Mouse (Mus musculus): ENCODE results near the gene Srsf3. TPM values are rescaled to one million over a fixed set of nuclear protein-coding genes. Genes with fewer than 3 reads are reported as not detected.

The Srsf3 gene
- total and polyA plus RNA-seq, 3 experiments = 171 to 687 (median 380) TPM

DNA sequence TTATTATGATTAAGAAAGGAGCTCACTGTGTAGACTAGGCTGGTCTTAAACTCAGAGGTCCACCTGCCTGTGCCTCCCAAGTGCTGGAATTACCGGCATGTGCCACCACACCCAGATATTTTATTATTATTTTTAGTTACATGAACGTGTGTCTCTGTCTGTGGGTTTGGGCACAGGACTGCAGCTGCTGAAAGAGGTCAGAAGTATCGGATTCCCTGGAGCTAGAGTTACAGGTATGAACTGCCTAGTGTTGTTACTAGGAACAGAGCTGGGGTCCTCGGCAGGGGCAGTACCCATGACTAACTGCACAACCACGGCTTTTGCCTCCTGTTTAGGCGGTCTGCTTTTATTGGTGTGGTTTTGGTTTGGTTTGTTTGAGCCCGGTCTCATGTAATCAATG is 23.8 kb downstream of the Srsf3 start:
- Histone ChIP-seq H3K9ac (ENCODE audit: insufficient read depth, low read depth) (no peak overlapping the region), H3K27ac (ENCODE audit: insufficient read depth, low read depth) (no peak overlapping the region), H3K4me2 (ENCODE audit: insufficient read depth, low read depth, poor library complexity, severe bottlenecking) (peak overlapping the region; percentile 7; the same call in 1 of the 2 replicates), H3K4me1 (ENCODE audit: control insufficient read depth in 1 of 2, insufficient read depth in 2 of 2) (peaks cover 9 to 35% of the 10 kb centered on the region in 2 experiments), H3K4me3 (replicated peaks in 1 of 3; ENCODE audit: low read depth in 2 of 3, low read length in 2 of 3, poor library complexity in 1 of 3) (no peak overlapping the region), H3K36me3 (replicated peaks in 1 of 2; ENCODE audit: control insufficient read depth in 1 of 2, insufficient read depth in 1 of 2, low read length in 1 of 2) (peaks cover 0 to 46% of the 10 kb centered on the region in 2 experiments), H3K27me3 (replicated peaks) (no peaks in the 10 kb centered on the region), H3K79me2 (replicated peaks; ENCODE audit: control insufficient read depth, extremely low read depth, insufficient read depth, poor library complexity, severe bottlenecking) (no peaks in the 10 kb centered on the region), H3K9me3 (replicated peaks; ENCODE audit: low read length) (no peaks in the 10 kb centered on the region)
- in situ Hi-C loops (cut with MboI; ENCODE audit: low pct_ligation_motif_present, low pct_unique_long_range_greater_than_20kb, low sequenced_read_pairs) (no loop called here), dilution Hi-C loops (cut with MboI; ENCODE audit: extremely low pct_ligation_motif_present, extremely low pct_unique_long_range_greater_than_20kb, low sequenced_read_pairs) (no loop called here)
- peak; percentile 51; the same call in 1 of the 2 replicates for TF ChIP-seq BHLHE40 (IDR thresholded peaks at IDR 0.05; ENCODE audit: low read depth, low read length)
- TF ChIP-seq USF2 (conservative IDR thresholded peaks at IDR 0.05; ENCODE audit: low read depth, low read length) = no peak
- no peak for DNase-seq (ENCODE audit: extremely low read depth)

DNA sequence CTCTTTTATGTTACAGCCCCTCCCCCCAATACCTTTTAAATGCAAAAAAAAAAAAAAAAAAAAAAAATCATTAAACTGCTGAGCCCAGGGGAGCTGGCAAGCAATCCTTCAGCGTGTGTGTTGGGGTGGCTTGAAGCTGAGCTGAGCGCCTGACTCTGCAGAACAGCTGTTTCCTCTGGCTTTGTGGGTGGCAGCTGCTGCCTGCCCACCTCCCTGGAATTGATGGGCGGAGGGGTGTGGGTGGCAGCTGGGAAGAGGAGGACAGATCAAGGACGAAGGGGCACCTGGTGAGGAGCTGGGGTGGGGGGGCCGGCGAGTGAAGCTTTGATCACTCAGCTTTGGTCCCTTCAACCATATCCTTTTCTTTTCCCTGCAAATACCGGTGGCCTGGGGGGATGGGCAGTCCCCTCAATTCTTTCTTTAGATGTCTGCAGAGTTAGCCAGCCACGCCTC is 24.3 kb downstream of the Srsf3 start:
- H3K4me3 ChIP-seq (replicated peaks in 1 of 3; ENCODE audit: low read depth in 2 of 3, low read length in 2 of 3, poor library complexity in 1 of 3) = no peak overlapping the region
- DNase-seq (ENCODE audit: extremely low read depth) = no peak
- no peaks in the 10 kb centered on the region for H3K27me3 ChIP-seq (replicated peaks)
- H3K4me2 ChIP-seq (ENCODE audit: insufficient read depth, low read depth, poor library complexity, severe bottlenecking) = peak overlapping the region; percentile 7; the same call in 1 of the 2 replicates
- H3K4me1 ChIP-seq (ENCODE audit: control insufficient read depth in 1 of 2, insufficient read depth in 2 of 2) = peaks cover 12 to 40% of the 10 kb centered on the region in 2 experiments
- H3K27ac ChIP-seq (ENCODE audit: insufficient read depth, low read depth) = no peak overlapping the region
- no peak overlapping the region for H3K9ac ChIP-seq (ENCODE audit: insufficient read depth, low read depth)
- TF ChIP-seq NELFE (IDR thresholded peaks at IDR 0.05; ENCODE audit: low read depth, low read length) (no peak), PAX5 (IDR thresholded peaks at IDR 0.05; ENCODE audit: low read length) (no peak), ZNF384 (IDR thresholded peaks at IDR 0.05; ENCODE audit: low read depth, low read length) (peak; percentile 84), TCF12 (IDR thresholded peaks at IDR 0.05; ENCODE audit: low read depth, low read length) (no peak), ZKSCAN1 (IDR thresholded peaks at IDR 0.05; ENCODE audit: borderline replicate concordance, low read depth, low read length) (no peak)
- no peaks in the 10 kb centered on the region for H3K79me2 ChIP-seq (replicated peaks; ENCODE audit: control insufficient read depth, extremely low read depth, insufficient read depth, poor library complexity, severe bottlenecking)
- H3K36me3 ChIP-seq (replicated peaks in 1 of 2; ENCODE audit: control insufficient read depth in 1 of 2, insufficient read depth in 1 of 2, low read length in 1 of 2) = peaks cover 0 to 42% of the 10 kb centered on the region in 2 experiments
- H3K9me3 ChIP-seq (replicated peaks; ENCODE audit: low read length) = no peaks in the 10 kb centered on the region
- dilution Hi-C loops (cut with MboI; ENCODE audit: extremely low pct_ligation_motif_present, extremely low pct_unique_long_range_greater_than_20kb, low sequenced_read_pairs) (no loop called here), in situ Hi-C loops (cut with MboI; ENCODE audit: low pct_ligation_motif_present, low pct_unique_long_range_greater_than_20kb, low sequenced_read_pairs) (no loop called here)

DNA sequence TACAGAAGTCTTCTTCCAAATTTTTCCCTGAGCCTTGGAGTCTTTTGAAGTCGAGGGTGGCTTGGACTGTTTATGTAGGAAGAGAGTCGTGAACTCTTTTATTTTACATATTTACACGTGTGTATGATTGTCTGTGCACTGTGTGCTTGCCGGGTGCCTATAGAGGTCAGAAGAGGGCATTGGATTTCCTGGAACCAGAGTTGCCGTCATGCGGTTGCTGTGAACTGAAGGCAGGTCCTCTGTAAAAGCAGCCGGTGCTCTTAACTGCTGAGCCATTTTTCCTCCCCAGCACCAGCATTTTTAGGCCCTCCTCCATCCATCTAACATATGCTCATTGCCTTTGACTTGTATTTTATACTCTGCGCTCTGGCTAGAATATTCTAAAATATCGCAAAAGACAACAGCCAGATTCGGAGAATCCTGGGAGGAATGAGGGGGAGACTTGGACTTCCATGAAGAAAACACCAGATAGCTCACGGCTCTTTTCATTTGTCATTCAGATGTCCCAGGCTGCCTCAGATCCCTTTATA is 25.0 kb downstream of the Srsf3 start:
- Histone ChIP-seq H3K36me3 (replicated peaks in 1 of 2; ENCODE audit: control insufficient read depth in 1 of 2, insufficient read depth in 1 of 2, low read length in 1 of 2) (peaks cover 0 to 37% of the 10 kb centered on the region in 2 experiments), H3K9ac (ENCODE audit: insufficient read depth, low read depth) (no peak overlapping the region), H3K4me1 (ENCODE audit: control insufficient read depth in 1 of 2, insufficient read depth in 2 of 2) (peaks cover 18 to 47% of the 10 kb centered on the region in 2 experiments), H3K4me3 (replicated peaks in 1 of 3; ENCODE audit: low read depth in 2 of 3, low read length in 2 of 3, poor library complexity in 1 of 3) (no peak overlapping the region), H3K27ac (ENCODE audit: insufficient read depth, low read depth) (no peak overlapping the region), H3K4me2 (ENCODE audit: insufficient read depth, low read depth, poor library complexity, severe bottlenecking) (no peak overlapping the region), H3K9me3 (replicated peaks; ENCODE audit: low read length) (no peaks in the 10 kb centered on the region), H3K27me3 (replicated peaks) (no peaks in the 10 kb centered on the region), H3K79me2 (replicated peaks; ENCODE audit: control insufficient read depth, extremely low read depth, insufficient read depth, poor library complexity, severe bottlenecking) (no peaks in the 10 kb centered on the region)
- no peak for TF ChIP-seq RCOR1 (conservative IDR thresholded peaks at IDR 0.05; ENCODE audit: low read depth, low read length)
- TF ChIP-seq JUND (conservative IDR thresholded peaks at IDR 0.05; ENCODE audit: low read depth, low read length) = no peak
- TF ChIP-seq ZC3H11A (IDR thresholded peaks at IDR 0.05; ENCODE audit: low read depth, low read length) = no peak
- no peak for TF ChIP-seq PAX5 (IDR thresholded peaks at IDR 0.05; ENCODE audit: low read length)
- no peak for TF ChIP-seq ETS1 (conservative IDR thresholded peaks at IDR 0.05; ENCODE audit: low read depth, low read length)
- in situ Hi-C loops (cut with MboI; ENCODE audit: low pct_ligation_motif_present, low pct_unique_long_range_greater_than_20kb, low sequenced_read_pairs) = no loop called here
- dilution Hi-C loops (cut with MboI; ENCODE audit: extremely low pct_ligation_motif_present, extremely low pct_unique_long_range_greater_than_20kb, low sequenced_read_pairs) = no loop called here
- no peak for DNase-seq (ENCODE audit: extremely low read depth)
